Mouse (Mus musculus): ENCODE data around the gene Nxn. TPM values are rescaled to one million over a fixed set of nuclear protein-coding genes. Genes with fewer than 3 reads are reported as not detected.
"Not testable (repeated sequence)": the region's sequence is repeated elsewhere in the genome, so short reads cannot be mapped to it uniquely, and the experiment has no call there.

Nxn gene
- total RNA-seq, 2 experiments from 2014 or later, result 8.7 to 15.1 TPM

- ATAC-seq (ENCODE audit: poor library complexity, severe bottlenecking), result no peak
Observed at GRCm38 (mm10) chr11:76225051-76225450, 173.9 kb downstream of the Nxn start.

- no peak for ATAC-seq (ENCODE audit: poor library complexity, severe bottlenecking)
Observed at GRCm38 (mm10) chr11:76224631-76225030, 174.3 kb downstream of the Nxn start.

- peak; percentile 100 for ATAC-seq (ENCODE audit: poor library complexity, severe bottlenecking)
Observed at GRCm38 (mm10) chr11:76217390-76217800, 181.5 kb downstream of the Nxn start, which contains the start of the genes Dbil5 and Gemin4. Dbil5 (plus strand) TSS chr11:76217608. Gemin4 (minus strand) TSS chr11:76217664.

GRCm38 (mm10) chr11:76216681-76217389 lies 182.1 kb downstream of the Nxn start:
- ATAC-seq (ENCODE audit: poor library complexity, severe bottlenecking), result no peak

GRCm38 (mm10) chr11:76216049-76216540 lies 182.8 kb downstream of the Nxn start:
- no peak for ATAC-seq (ENCODE audit: poor library complexity, severe bottlenecking)

GRCm38 (mm10) chr11:76215011-76215410 lies 183.9 kb downstream of the Nxn start:
- ATAC-seq (ENCODE audit: poor library complexity, severe bottlenecking), result no peak

- ATAC-seq (ENCODE audit: poor library complexity, severe bottlenecking), result no peak
Observed at GRCm38 (mm10) chr11:76213841-76214240, 185.1 kb downstream of the Nxn start.

GRCm38 (mm10) chr11:76211595-76211994 lies 187.3 kb downstream of the Nxn start:
- not testable (repeated sequence) for ATAC-seq (ENCODE audit: poor library complexity, severe bottlenecking)

- ATAC-seq (ENCODE audit: poor library complexity, severe bottlenecking), result no peak
Observed at GRCm38 (mm10) chr11:76210228-76210985, 188.5 kb downstream of the Nxn start.

Other genes starting within 250 kb of the Nxn start
- gene Vps53, start 219.5 kb downstream of the Nxn start, total RNA-seq (2015), result 22.2 and 30.5 TPM in 2 replicates
- 31.5 and 32.8 TPM in 2 replicates for gene Vps53, start 219.5 kb downstream of the Nxn start, total RNA-seq (2017)
- gene Fam57a, start 219.5 kb downstream of the Nxn start, total RNA-seq (2015), result 2.1 and 2.4 TPM in 2 replicates
- gene Fam57a, start 219.5 kb downstream of the Nxn start, total RNA-seq (2017), result 1.8 and 1.9 TPM in 2 replicates
- not detected in 2 replicates for gene Dbil5, start 181.5 kb downstream of the Nxn start, total RNA-seq (2015)
- gene Dbil5, start 181.5 kb downstream of the Nxn start, total RNA-seq (2017), result not detected in 2 replicates
- 2.1 and 6.1 TPM in 2 replicates for gene Gemin4, start 181.5 kb downstream of the Nxn start, total RNA-seq (2015)
- gene Gemin4, start 181.5 kb downstream of the Nxn start, total RNA-seq (2017), result 2.9 and 6.0 TPM in 2 replicates
- 4.5 and 5.9 TPM in 2 replicates for gene Mrm3, start 155.4 kb downstream of the Nxn start, total RNA-seq (2015)
- 7.5 and 8.6 TPM in 2 replicates for gene Mrm3, start 155.4 kb downstream of the Nxn start, total RNA-seq (2017)
- 41.2 and 63.4 TPM in 2 replicates for gene Glod4, start 155.4 kb downstream of the Nxn start, total RNA-seq (2015)
- gene Glod4, start 155.4 kb downstream of the Nxn start, total RNA-seq (2017), result 89.6 and 159 TPM in 2 replicates
- gene Timm22, start 7.8 kb upstream of the Nxn start, total RNA-seq (2015), result 10.5 and 11.0 TPM in 2 replicates
- gene Timm22, start 7.8 kb upstream of the Nxn start, total RNA-seq (2017), result 6.5 and 10.3 TPM in 2 replicates
- gene Abr, start 223.2 kb upstream of the Nxn start, total RNA-seq (2015), result 45.8 and 47.9 TPM in 2 replicates
- gene Abr, start 223.2 kb upstream of the Nxn start, total RNA-seq (2017), result 78.4 and 84.4 TPM in 2 replicates

All from megakaryocyte, adult 5-6 weeks (primary cell).